Mouse (Mus musculus) cerebellum, postnatal 14 days (tissue): ENCODE results near the gene Pde10a.

Experiments
- DNase-seq, 2 experiments: peaks; one replicate each; pipeline ENCODE4 v3.0.0; 2021; ENCODE audit warnings: mixed read lengths in 2 of 2

Gene Pde10a

DNA sequence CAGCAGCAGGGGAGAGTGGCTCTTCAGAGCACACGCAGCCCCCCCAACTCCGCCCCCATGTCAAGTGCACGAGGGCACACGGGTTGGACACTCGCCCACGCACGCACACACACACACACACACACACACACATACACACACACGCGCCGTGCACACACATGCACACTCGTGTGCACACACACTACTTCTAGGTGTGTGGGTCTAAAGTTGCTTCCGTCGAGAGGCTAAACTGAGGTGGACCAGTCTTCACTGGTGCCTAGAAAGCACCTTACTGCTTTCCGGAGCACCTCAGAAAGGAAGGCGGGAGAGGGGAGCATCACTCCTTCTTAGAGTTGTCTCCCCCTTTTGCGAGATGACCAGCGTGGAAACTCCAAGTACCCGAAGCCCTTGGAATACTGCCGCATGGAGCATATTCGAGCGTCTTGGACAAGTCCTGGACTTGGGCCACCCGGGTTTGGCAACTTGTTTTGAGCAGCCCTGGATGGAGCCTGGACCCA is at the start of gene Pde10a:
TSS of gene Pde10a (plus strand) at position 148 of the 497 bp plus-strand sequence.
- DNase-seq: peak; percentile 79 to 83

DNA sequence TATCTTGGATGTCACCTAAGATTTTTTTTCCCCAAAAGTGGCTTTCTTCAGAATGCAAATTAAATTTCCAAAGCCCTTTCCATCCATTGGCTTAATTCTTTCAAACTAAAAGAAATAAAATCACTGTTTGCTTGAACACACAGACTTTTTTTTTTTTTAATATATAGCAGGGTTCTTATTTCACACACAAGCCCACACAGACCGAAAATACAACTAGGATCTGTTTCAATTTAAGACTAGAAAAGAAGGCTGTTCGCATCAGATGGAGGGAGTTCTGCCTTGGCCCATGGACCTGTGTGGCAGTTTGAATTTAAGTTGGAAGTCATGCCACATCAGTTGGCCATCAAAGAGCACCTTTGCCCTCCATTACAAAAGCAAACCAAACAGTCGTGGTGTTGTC is 46.6 kb upstream of the Pde10a start:
- no peak for DNase-seq

DNA sequence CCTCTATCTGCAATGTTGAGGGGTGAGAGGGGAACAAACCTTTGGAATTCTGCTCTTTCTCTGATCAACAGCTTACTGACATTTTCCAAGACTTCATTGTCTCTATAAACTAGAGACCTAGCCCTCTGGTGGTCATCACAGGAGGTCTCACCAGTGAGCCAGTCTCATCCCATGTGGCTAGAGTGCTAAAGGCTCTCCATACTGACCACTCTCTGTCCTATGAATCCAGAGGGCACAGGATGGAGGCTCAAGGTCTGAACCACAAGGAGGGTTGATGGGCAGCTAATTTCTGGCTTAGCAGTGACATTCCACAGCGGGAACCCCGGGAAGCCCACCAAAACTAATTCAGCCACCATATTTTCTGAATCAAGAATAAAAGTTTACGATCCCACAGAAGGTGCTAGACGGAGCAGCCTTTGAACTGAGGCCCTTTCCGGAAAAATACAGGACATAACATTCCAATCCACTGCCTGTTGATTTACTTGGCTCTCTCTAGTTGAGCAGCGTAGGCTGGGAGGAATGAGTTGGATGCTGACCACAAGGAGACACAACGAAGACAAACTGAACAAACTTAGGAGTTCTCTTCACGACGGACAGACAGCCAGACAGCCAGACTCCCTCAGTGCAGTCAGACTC is 45.6 kb upstream of the Pde10a start:
- DNase-seq: no peak

DNA sequence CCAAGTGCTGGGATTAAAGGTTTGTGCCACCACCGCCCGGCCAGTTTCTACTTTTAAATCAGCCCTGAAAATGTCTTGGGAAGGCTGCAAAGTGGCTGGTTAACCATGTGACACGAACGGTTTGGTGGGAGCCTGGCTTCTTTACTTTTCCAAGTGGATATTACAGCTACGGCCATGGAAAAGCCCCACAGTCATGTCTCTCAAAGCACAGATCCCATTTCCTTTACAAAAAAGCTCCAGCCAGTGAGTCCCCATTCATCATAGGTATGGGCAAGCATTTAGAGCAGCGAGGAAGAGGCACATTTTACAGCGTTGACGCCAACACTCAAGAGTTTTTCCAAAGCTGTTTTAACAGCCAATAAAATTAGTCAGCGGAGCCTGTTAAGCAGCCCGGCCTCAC is 43.4 kb upstream of the Pde10a start:
- DNase-seq: no peak

DNA sequence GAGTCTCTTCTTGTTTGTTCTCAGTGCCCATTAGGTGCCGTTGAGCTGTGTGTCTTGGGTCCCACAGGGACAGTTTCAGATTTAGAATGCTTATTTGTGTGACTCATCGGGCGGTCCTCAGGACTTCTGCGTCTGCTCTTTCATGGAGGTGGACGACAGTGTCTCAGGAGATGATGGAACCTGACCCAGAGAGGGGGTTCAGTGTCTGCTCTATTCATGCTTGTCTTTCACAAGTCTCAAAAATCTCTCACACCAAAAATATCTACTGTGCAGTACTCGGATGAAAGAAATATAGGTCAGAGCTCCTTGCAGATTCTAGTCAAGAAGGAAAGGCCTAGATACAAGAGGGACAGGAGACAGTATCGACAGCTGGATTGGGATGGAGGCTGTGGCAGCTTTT is 42.3 kb upstream of the Pde10a start:
- no peak for DNase-seq

DNA sequence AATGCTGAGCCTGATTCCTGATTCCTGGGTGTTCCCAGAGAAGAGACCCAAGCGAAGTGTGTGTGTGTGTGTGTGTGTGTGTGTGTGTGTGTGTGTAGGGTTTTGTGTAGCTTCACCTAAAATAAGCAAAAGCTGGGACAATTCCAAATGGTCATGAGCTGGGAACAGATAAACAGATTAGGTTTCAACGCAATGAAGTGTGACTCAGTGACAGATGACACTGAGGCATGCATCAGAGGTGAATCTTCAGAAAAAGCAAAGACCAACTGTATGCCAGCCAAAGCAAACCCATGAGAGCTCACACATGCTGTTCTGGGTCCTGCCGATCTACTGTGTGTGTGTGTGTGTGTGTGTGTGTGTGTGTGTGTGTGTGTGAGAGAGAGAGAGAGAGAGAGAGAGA is 40.9 kb upstream of the Pde10a start:
- DNase-seq: no peak

DNA sequence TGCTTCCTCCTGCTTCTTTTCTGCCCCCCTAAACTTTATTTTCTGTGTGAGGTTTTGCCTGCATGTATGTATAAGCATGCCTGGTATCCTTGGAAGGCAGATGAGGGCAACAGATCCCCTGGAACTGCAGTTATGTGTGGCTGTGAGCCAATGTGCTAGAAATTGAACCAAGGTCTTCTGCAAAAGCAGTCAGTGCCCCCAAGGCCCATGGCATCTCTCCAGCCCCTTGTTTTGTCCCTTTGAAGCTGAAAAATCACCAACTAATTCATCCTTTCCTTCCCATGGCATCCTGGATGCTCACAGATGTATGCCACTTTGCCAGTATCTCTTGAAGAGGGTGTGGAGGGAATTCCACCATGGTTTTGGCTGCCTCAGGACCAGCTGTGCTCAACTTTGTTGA is 40.0 kb upstream of the Pde10a start:
- DNase-seq: no peak

DNA sequence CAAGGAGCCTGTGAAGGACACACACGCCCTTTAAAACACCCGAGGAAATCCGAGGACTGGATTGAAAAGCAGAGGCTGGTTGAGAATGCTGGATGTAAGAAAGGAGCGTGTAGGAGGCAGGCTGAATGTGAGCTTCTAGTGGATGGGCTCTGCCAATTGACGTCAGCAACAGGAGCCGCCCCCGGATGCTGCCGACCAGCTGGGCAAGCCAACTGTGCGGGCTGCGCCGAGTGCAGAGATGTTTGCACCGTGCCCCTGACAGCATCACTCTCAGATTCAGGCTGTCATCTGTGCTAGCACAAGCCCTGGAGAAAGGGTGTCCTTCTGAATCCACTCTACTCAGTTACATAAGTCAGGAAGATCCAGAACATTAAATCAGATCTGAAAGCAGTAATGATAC is 37.3 kb upstream of the Pde10a start:
- DNase-seq: peak; percentile 64 to 68

DNA sequence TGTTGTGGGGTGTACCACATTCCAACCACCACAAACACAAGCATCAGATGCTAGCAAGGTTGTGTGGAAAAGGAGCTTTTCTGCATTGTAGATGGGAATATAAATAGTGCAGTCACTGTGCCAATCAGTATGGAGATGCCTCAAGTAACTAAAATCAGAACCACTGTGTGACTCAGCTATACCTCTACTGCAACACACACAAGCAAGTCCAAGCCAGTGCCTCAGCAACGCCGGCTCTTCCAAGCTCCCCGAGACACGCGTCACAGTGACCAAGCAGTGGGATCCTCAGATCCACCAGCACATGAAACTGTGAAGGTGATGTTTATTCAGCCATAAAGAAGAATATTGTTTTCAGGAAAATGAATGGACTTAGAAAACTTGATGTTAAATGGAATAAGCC is 34.2 kb upstream of the Pde10a start:
- DNase-seq: no peak

DNA sequence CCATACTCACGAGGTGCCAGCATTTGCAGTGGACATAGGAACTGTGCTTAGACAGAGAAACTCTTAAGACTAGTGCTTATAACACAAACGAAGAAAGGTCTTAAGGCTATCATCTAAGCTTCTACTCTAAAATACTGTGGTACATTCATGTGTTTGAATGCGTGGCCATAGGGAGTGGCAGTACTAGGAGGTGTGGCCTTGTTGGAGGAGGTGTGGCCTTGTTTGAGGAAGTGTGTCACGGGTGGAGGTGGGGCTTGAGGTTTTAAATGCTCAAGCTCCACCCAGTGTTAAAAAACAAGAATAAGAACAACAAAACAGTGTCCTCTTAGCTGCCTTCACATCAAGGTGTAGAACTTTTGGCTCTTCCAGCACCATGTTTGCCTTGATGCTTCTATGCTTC is 31.7 kb upstream of the Pde10a start:
- no peak for DNase-seq

DNA sequence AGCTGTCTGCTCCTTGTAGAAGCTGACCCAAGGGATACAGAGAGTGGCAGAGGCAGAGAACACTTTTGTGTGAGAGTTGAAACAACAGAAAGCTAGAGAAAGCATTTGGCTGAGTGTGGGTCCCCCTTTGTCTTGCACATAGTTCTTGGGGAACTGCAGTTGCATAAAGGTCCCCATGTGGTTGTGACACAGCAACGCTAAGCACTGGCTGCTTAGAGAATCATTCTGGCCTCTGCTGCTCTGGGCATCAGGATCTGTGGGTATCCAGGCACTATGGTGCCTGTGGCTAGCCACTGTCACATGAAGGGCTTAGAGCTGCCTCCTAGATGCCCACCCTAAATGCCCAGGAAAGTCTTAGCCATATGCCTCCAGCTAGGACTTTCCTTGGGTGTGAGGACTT is 27.0 kb upstream of the Pde10a start:
- no peak for DNase-seq

DNA sequence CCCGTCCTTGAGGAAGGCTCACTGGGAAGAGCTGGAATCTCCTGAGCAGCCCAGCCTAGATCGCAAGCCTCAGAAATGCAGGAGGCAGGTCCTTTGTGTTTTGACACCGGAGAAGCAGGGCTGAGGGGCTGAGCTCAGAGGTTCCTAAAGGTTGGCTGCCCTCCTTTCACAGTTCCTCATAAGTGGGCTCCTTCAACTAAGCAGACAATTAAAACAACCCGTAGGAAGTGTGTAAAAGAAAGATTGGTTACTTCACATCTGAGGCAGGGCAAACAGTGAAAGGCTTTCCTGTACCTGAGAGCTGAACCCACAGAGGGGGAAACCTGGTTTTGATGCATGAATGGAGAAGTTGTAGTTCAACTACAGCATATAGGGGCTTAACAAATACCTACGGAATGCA is 26.5 kb upstream of the Pde10a start:
- no peak for DNase-seq

DNA sequence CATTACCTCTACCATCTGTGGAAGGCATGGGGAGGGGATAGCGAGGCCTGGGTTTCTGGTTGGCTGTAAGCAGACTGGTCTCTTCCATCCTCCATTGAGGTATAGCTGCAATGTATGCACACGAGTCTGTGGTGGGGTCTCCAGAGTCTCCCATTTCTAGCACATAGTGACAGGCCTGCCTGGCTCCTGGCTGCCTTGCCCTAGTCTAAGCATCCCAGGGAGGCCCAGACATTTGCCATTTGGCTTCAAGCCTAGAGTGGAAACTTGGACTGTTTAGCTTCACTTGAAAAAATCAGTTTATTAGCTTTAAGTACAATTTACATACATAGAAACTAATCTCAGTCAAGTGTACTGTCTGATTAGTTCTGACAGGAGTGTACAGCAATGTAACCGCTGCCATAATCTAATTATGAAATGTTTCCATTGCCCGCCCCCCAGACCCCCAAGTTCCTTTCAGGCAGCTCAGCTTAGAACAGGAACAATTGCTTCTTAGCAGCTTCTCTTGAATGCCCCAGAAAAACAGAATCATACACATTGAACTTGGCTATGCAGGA is 25.5 kb upstream of the Pde10a start:
- no peak for DNase-seq

DNA sequence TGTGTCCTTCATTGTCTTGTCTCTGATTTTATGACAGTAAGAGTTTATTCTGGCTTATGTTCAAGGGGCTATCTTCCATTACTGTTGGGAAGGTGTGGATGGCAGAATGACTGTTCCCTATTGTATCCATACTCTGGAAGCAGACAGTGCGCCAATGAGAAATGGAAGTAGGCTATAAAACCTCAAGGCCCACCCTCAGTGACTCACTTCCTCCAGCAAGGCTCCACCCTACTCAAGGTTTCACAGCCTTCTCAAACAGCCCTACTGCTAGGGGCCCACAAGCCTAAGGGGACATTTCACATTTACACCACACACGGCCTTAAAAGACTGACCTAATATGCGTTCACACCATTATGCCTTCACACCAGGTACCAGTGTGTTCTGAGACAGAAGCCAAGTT is 20.8 kb upstream of the Pde10a start:
- no peak for DNase-seq

DNA sequence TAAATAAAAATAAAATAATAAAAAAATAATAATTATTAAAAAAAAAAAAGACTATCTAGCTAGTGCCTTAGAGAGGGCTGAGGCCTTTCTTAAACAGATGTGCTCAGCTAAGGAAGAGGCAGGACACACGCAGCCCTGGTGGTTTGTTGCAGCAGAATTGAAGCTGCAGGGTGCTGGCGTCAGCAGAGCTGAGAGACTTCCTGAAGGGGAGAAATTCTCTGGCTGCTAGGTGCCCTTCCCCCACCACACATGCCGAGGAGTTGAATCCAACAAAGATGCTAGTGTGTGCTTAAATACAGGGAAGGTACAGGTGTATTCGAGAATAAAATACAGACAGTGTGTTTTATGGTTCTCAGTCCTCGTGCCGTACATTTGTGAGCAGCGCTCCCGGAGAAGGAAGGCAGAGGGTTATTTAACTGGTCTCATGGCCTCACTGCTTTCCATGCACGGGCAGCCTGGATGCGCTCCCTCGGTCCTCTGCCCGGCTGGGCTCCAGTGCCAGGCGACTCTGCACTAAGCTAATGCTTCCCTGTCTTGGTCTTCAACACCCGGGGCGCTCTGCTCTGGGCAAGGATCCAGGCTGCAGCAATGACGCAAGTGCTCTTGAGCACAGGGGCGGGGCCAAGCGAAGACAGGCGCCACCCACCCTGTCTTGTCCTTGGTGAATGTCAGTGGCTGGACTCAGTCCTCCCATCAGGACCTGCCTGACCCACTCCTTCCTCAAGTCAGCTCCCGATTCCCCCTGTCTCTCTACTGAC is 19.3 kb upstream of the Pde10a start:
- DNase-seq: peak; percentile 96 to 97

DNA sequence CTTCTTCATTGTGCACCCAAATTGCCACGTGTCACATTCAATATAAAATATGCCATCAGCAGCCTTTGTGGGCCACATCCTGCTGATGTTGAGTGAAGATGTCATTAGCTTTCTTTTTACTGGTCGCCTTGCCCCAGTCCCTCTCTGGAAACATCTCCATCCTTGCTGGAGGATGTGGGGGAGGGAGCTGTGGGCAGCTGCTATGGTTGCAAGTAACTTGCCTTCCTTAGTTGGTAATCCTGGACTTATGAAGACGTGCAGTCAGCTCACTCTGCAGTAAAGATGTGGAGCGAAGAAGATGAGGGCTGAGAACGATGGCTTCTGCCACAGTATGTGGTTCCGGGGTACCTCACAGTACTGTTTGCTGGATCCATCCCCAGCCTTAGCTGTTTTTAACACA is 18.4 kb upstream of the Pde10a start:
- no peak for DNase-seq

DNA sequence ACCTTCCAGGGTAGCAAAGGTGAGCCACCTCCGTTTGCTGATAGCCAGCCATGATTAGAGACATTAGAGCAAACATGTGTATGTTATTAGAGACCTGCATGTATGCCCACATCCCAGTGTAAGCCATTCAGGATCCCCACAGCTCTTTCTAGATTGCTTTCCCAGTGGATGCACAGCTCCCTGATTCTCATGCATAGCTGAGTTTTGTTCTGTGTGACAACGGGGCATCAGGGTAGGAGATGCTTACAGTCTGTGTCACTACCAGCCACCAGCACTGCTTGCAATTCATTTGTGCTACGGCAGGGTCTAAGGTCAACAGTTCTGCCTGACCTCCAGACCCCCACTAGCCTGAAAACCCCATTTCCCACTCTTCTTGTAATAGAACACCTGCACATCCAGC is 17.5 kb upstream of the Pde10a start:
- DNase-seq: peak in 1 of 2 experiments; percentile 41

DNA sequence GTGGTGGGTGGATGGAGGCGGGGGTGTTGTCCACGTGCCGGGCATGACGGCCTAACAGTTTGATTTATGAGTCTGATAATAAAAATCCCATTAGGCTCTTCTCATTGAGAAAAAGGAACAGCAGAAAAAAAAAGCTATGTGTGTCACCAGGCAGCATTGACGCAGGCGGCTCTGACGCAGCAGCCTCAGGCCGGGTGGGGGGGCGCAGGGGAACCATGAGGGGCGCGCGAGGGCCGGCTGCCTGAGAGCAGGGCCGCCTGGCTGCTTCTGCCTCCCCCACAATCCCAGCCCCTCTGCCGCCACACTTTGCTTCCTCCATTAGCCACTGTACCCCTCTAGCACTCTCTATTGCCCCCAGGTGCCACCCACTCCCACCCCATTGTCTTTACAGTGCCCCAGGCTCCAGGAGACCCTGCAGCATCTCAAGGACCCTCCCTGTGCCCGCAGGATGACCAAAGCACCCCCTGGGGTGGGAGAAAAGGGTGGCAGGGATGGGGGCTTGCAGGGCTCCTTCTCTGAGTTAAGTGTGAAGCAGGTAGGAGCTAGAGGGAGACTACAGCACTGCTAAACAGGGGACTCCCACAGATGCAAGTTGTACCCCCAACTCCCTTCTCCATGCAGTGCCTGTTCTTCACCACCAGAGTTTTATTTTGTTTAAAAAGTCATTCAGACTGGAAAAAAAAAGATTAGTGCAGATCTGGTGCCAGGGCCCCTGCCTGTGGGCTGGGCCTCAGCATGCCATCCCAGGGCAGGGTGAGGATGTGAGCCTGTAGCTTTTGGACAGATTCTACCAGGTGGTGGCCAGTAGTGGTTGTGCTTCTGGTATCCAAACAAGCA is 16.6 kb upstream of the Pde10a start:
- DNase-seq: peak; percentile 92 to 95

DNA sequence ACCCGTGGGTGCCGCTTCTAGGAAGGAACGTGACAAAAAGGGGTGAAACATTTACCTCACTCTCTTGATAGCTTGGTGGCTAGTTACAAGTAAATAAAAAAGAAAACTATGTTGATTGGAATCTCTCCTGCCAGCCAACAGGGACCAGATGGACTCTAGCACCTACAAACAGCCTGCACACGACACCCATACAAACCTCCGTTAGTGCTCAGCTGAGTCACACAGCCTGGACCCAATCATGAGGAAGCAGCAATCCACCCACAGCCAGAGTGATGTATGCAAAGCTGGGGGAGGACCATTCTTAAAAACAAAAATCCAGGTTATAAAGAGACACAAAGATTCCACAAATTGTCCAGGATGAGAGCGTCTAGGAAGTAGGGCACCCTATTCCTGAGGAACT is 9.2 kb upstream of the Pde10a start:
- no peak for DNase-seq

DNA sequence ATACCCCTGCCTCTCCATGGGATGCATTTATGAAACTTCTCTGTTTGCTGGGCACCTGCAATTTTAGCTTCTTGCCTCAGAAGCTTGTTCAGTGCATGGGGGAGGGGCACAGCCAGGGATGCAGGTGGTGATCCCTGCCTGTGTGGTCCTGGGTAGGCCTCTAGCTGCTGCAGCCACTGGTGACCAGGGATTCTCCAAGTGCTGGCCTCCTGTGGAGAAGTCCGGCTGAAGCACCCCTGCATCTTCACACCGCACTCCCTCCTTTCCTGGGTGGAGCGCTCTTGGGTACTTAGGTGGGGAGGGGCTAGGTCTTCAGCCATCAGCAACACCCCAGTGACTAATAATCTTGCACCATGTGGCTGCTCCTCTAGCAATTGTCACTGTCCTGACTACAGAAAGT is 1.2 kb upstream of the Pde10a start:
- DNase-seq: peak in 1 of 2 experiments; percentile 63

DNA sequence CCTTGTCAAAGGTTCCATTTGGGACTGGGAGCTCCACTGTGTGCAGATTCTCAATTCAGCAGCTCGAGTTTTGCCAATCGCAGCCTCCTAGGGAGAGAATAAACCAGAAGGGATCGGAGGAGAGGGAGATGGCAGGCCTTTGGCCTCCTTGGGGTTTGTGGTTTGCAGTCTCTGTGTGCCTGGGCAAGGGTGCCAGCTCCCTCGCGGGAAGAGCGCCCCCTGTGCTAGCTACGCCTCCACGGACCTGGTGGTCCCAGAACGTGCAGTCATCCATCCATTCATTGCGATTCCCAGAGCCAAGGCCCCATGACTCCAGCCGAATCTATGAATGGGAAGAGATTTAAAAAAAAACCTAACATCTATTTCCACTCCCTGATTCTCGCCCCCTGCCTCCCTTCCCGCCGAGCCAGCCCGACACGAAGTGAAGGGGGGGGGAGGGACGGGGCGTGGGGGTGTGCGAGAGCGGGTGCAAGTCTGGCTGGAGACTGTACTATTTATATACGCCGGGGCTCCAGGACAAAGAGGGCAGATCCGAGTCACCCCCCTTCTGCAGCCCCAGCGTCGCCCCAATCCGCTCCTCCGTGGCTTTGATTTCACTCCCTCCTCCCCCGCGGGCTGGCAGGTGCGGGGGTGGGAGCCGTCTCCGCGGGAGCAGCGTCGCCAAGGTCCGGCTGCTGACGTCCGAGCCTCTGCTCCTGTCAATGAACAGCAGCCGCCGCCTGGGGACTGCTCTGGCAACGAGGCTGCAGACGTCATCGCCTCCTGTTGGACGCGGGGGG is 596 bp upstream of the Pde10a start:
- DNase-seq: peak; percentile 91

DNA sequence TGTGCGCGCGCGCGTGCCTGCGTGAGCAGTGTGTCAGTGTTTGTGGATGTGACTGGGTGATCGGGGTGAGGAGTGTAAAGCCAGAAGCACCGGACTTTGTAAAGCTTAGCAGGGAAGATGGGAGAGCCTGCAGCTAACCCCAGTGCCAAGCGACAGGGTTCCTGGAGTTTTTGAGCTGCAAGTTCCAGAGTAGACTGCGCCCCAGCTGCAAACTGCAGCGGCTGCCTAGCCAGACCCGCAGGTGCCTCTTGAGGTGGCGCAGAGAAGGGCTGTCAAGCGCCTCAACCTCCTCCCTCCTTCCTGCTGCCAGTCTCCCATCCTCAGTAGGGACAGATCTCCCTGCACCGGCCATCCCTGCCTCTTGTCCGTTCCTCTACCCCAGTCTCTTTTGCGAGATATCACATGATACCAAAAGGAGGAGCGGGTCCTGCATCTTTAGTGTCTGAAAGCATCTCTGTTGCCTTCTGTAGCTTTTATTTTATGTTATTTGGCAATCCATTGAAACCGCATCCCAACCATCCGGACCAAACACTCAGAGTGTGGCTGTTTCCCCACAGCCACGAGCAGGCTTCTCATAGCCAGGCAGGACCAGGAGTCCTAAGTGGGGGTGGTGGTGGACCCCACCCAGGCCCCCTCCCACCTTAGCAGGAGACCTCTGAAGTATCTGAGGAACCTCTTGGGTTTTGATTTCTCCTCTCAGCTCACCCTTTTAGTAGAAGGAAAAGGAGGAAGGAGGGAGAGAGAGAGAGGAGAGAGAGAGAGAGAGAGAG is 984 bp downstream of the Pde10a start:
- peak; percentile 62 to 64 for DNase-seq
